Mouse (Mus musculus): ENCODE data around the gene Wdr93.

Wdr93 gene

DNA sequence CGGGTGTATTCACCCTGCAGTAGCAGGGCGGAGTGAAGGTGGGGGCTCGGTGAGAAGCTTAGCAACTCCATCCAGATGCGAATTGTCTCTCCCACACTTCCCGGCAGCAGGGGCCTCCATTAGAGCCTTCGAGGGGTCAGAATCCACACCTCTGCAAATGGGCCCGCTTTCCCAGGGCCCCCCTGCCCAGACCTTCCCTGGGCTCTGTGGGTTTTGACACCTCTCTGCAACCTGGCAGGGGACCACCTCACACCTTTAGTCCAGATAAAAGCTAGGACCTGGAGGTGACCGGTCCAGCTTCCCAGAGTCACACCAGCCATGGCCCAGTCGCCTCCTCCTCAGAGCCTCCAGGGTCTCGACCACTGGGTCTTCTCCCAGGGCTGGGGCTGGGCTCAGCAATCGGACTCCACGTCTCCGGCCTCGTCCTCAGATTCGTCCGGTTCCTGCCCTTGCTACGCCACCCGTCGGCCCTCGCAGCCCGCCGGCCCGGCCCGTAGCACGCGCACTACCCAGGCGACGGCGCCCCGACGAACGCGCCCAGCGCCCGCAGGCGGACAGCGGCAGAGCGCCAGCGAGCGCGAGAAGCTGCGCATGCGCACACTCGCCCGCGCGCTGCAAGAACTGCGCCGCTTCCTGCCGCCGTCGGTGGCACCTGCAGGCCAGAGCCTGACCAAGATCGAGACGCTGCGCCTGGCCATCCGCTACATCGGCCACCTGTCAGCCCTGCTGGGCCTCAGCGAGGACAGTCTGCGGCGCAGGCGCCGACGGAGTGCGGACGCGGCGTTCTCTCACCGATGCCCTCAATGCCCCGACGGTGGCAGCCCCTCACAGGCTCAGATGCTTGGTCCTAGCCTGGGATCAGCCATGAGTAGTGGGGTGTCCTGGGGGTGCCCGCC, 67.9 kb downstream of the Wdr93 start, which contains the start of gene Mesp2:
Mesp2 (plus strand) TSS at position 117 of the 896 bp plus-strand sequence.
- POLR2A ChIA-PET = interaction anchor here in 1 of 4 experiments (1.0 to 1.5 kb wide), 3 partner anchors 9 to 722 kb away, joined by 3 to 4 read pairs (median 3); no protein-coding TSS in a partner anchor
- CTCF ChIA-PET = interaction anchor here in 1 of 4 experiments (1.6 kb wide), 1 partner anchor 12 kb away, joined by 6 read pairs; no protein-coding TSS in a partner anchor

DNA sequence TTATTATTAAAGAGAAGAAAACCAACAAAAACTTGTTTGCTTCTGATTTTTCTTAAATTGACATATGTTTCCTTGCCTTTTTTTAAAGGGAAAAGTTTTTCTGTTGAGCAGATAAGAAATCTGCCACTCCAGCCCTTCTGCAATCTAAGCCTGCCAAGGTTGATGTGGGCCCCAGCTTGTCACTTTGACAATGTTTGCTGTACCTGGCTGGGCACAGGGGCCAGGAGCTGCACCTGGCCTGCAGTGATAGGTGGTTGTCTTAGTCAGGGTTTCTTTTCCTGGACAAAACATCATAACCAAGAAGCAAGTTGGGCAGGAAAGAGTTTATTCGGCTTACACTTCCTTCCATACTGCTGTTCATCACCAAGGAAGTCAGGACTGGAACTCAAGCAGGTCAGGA, 70.4 kb downstream of the Wdr93 start:
- CTCF ChIA-PET = no interaction called here
- POLR2A ChIA-PET = interaction anchor here in 2 of 4 experiments (0.6 to 0.8 kb wide), 2 partner anchors 35 to 336 kb away, joined by 3 read pairs; no protein-coding TSS in a partner anchor

DNA sequence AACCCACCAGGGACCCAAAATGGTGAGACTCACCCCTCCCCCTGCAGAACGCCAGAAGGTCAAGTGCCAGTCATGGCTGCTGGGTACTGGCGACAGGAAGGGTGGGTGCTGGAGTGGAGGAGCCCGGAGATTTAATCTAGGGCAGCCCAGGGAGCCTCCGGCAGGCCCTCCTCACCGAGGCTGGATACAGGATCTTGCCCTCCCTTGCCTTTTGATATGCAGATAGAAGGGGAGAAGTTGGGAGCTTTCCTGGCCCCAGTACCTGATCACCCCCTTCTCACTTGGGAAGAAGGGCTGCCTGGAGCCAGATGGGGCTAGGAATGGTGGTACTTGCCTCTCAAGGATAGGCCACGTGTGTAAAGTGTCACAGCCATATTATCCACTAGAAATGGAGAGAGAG, 75.4 kb downstream of the Wdr93 start:
- ChIA-PET POLR2A (interaction anchor here in 3 of 4 experiments (0.6 to 1.3 kb wide), 4 partner anchors 10 to 627 kb away, joined by 3 to 9 read pairs (median 4); no protein-coding TSS in a partner anchor), CTCF (interaction anchor here in 2 of 4 experiments (1.0 to 1.6 kb wide), 3 partner anchors 19 to 96 kb away, joined by 3 to 6 read pairs (median 3); no protein-coding TSS in a partner anchor)

DNA sequence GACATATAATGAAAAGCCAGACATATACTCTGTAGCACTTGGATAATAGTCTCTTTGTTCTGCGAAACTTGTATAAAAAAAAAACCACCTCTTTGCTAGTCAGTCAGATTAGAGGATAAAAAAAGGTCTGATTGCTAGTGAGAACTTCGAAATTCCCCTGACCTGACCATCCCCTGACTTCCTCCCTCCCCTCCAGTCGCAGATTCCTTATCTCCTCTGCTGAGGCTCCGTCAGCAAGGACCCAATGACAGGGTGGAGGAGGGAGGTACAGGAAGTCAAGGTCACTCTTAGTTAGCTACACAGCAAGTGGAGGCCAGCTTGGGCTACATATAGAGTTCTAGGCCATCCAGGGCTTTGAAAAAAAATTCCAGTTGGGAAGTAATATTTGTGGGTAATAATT, 76.6 kb downstream of the Wdr93 start:
- POLR2A ChIA-PET = interaction anchor here (0.6 to 1.5 kb wide), 9 partner anchors 8 to 567 kb away, joined by 3 to 5 read pairs (median 3); partner anchors contain the start of genes Ap3s2 (in 1 of the 4), Pex11a (in 1 of the 4) and Wdr93 (in 1 of the 4)

DNA sequence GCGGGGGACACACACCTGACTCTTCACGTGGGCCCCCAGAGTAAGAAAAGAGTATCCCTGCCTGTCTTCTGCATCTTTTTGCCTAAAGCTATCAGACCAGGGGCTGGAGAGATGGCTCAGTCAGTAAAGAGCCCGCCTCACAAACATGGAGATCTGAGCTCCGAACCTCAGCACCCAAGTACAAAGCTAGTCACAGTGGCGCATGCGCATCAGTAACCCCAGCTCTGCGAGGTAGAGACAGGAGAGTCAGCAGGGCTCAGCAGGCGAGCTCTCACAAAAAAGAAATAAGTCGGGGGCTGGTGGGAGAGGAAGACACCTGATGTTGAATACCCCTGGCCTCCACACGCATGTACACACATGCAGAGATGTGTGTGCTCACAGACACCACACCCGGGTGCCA, 77.0 kb downstream of the Wdr93 start:
- ChIA-PET CTCF (interaction anchor here in 2 of 4 experiments (0.6 to 1.2 kb wide), 2 partner anchors 33 to 43 kb away, joined by 3 read pairs; no protein-coding TSS in a partner anchor), POLR2A (interaction anchor here (0.6 to 1.6 kb wide), 12 partner anchors 9 to 567 kb away, joined by 3 to 7 read pairs (median 4); partner anchors contain the start of genes Ap3s2 (in 1 of the 4), Mesp1 (in 1 of the 4), Pex11a (in 1 of the 4) and Wdr93 (in 1 of the 4))

More for the DNA sequence above, 76.6 kb downstream of the Wdr93 start:
- CTCF ChIA-PET = interaction anchor here in 1 of 4 experiments (0.9 kb wide), 1 partner anchor 12 kb away, joined by 4 read pairs; no protein-coding TSS in a partner anchor

DNA sequence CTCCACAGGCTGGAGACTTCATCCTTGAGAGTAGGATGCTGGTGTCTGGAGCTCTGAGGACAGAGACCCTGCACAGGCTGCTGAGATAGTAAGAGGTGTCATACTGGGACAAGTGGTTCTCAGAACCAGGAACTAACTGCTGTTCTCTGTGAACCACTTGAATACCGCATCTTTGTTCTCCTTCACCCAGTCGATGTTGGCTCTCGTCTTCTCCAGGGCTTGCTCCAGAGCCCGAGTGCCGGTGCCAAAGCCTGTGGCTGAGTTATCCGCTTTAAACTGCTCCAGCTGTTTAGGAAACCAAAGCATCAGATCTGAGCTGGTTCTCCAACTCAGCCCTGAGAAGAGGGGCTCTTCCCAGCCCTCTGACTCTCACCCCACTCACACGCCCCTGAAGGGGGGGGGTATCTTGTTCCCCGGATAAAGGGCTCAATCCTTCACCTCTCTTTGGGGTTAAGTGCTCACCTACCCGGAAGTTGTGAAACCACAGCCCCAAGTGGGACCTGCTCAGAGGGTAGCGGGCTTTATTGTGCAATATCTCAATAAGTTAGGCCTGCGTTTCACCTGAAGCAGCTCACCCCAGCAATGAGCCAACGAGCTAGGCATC, 79.2 kb downstream of the Wdr93 start:
- POLR2A ChIA-PET = interaction anchor here in 2 of 4 experiments (0.8 to 1.3 kb wide), 4 partner anchors 10 to 73 kb away, joined by 3 read pairs; no protein-coding TSS in a partner anchor
- CTCF ChIA-PET = interaction anchor here in 2 of 4 experiments (0.6 kb wide), 2 partner anchors 21 to 176 kb away, joined by 3 to 5 read pairs; no protein-coding TSS in a partner anchor

DNA sequence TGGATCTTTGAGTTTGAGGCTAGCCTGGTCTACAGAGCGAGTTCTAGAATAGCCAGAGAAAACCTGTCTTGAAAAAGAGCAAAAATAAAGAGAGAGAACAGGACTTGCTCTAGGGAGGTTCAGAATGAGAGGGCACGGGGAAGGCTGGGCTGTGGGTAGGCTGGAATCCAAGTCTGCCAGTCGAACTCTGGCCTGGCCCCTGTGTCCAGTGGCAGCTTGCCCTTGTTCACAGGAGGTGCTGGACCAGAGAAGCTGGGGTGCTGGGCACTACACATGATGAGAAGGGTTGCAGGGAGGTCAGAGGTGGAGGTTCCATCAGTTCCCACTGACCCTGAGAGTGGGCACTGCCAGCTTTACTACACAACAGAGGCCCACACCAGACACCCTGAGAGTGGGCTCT, 85.4 kb downstream of the Wdr93 start:
- ChIA-PET CTCF (interaction anchor here in 1 of 4 experiments (1.1 kb wide), 1 partner anchor 29 kb away, joined by 3 read pairs; no protein-coding TSS in a partner anchor), POLR2A (no interaction called here)

DNA sequence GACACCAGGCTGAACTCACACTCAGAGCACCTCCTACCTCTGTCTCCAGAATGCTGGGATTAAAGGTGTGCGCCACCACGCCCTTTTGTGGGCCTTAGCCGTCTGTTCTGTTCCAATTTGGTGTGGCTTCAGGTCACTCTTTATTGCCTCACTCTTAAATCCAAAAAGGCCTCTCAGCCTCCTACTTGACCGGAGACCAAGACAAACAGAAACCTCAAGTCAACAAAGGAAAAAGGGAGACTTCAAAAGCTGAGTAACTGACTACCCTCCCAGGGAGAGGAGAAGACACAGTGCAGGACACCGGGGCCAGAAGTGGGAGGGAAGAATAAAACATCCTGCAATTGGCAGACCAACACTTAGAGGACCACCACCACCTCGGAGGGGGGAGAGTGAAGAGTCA, 88.2 kb downstream of the Wdr93 start:
- CTCF ChIA-PET = interaction anchor here in 2 of 4 experiments (0.7 to 1.0 kb wide), 3 partner anchors 11 to 103 kb away, joined by 3 to 4 read pairs (median 4); no protein-coding TSS in a partner anchor
- POLR2A ChIA-PET = interaction anchor here in 1 of 4 experiments (1.1 to 1.3 kb wide), 2 partner anchors 10 to 32 kb away, joined by 3 read pairs; no protein-coding TSS in a partner anchor

DNA sequence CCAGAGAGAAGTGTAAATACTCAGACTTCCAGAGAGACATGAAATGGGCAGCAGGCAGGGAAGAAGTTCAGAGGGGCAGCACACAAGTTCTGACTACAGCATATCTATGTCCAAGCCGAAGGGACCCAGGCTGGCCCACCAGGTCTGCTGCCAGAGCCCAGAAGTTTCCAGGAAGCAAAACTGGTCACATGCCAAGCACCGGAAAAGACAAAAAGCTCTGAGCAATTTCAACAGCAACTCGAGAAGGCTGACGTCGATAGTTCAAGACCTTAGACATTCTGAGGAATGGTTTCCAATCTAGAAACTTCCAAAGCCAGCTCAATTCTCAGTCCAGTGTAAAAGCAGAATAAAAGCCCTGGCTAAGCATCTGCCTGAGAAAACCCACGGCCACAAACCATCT, 88.6 kb downstream of the Wdr93 start:
- POLR2A ChIA-PET = interaction anchor here in 1 of 4 experiments (1.1 to 1.3 kb wide), 2 partner anchors 9 to 33 kb away, joined by 3 read pairs; no protein-coding TSS in a partner anchor
- CTCF ChIA-PET = interaction anchor here in 2 of 4 experiments (0.7 to 1.0 kb wide), 3 partner anchors 11 to 103 kb away, joined by 3 to 4 read pairs (median 4); no protein-coding TSS in a partner anchor

DNA sequence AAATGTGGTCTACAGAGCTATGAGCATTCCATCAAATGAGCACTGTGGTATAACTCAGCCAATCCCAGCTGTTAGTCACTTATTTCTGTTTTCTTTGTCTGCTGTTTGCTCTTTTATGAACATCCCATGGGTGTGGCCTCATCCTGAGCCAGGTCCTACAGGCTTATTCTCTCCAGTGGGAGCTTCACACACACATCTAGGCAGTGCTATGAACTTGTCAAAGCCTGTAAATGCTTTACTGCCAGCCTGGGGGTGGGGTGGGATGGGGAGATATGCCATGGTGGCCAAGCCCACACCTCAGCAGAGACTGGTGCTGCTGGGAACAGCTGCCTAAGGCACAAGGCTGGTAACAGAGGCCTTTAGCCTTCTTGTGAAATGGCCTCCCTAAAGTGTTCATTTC, 90.0 kb downstream of the Wdr93 start:
- ChIA-PET CTCF (interaction anchor here in 2 of 4 experiments (0.6 to 0.7 kb wide), 3 partner anchors 203 to 821 kb away, joined by 3 to 6 read pairs (median 4); no protein-coding TSS in a partner anchor), POLR2A (interaction anchor here in 2 of 4 experiments (0.6 to 1.1 kb wide), 2 partner anchors 12 to 842 kb away, joined by 3 read pairs; no protein-coding TSS in a partner anchor)

DNA sequence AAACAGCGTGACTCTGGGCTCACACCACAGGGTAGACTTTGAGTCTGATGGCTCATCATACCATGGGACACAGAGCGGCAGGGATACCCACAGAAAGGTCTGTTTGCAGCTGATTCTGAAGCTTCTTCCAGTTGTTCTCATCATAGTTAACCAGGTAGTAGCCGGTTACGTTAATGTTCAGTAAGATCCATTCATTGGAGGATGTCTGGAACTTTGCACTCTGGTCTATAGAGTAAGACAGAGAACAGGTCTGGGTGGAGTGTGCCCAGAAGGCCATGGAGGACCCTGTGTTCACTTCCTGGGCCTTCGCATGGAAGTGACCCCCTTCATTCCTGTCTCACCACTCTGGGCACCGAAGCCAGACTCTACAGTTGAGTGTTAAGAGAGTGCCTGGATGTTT, 92.2 kb downstream of the Wdr93 start:
- POLR2A ChIA-PET = interaction anchor here in 1 of 4 experiments (0.6 to 1.5 kb wide), 2 partner anchors 34 to 79 kb away, joined by 3 to 4 read pairs; no protein-coding TSS in a partner anchor
- CTCF ChIA-PET = no interaction called here

Measured in embryonic stem cell, embryonic (primary cell).